Mouse (Mus musculus) kidney, embryonic 15.5 days (tissue): ENCODE results near the gene Idh3a. TPM values are rescaled to one million over a fixed set of nuclear protein-coding genes. Genes with fewer than 3 reads are reported as not detected.

Source experiments
- ATAC-seq: fragments of 200-750 bp; cut with Nextera tagmentation; replicated peaks from 2 replicates; pipeline ENCODE4 v1.8.0; 2017; ENCODE audit warnings: moderate TSS enrichment; ENCODE audit not compliant: low FRiP score
- H3K27ac ChIP-seq: fragments of 300-500 bp; sonication (generic); 2 replicates; pipeline ENCODE4 v1.5.1; 2015; ENCODE audit warnings: mild to moderate bottlenecking, inconsistent platforms
- H3K27me3 ChIP-seq: fragments of 300-500 bp; sonication (generic); 2 replicates; pipeline ENCODE4 v1.6.1; 2015; ENCODE audit warnings: inconsistent platforms
- H3K36me3 ChIP-seq: fragments of 300-500 bp; sonication (generic); 2 replicates; pipeline ENCODE4 v1.6.1; 2015; ENCODE audit warnings: inconsistent platforms
- H3K4me1 ChIP-seq: fragments of 300-500 bp; sonication (generic); 2 replicates; pipeline ENCODE4 v1.6.1; 2015; ENCODE audit warnings: inconsistent platforms
- H3K4me2 ChIP-seq: fragments of 300-500 bp; sonication (generic); 2 replicates; pipeline ENCODE4 v1.6.1; 2015; ENCODE audit warnings: moderate library complexity, mild to moderate bottlenecking, inconsistent platforms
- H3K4me3 ChIP-seq: fragments of 300-500 bp; sonication (generic); replicated peaks from 2 replicates; pipeline ENCODE4 v1.5.1; 2015; ENCODE audit warnings: mild to moderate bottlenecking, inconsistent platforms
- H3K9ac ChIP-seq: fragments of 300-500 bp; sonication (generic); 2 replicates; pipeline ENCODE4 v1.6.1; 2015; ENCODE audit warnings: mild to moderate bottlenecking, inconsistent platforms
- H3K9me3 ChIP-seq: fragments of 300-500 bp; sonication (generic); replicated peaks from 2 replicates; pipeline ENCODE4 v1.6.1; 2016; ENCODE audit warnings: inconsistent platforms
- WGBS: fragments of 180-500 bp; shearing (Covaris S2); methylation state at CpG from one replicate; pipeline ENCODE4 v1.1.7; 2015; ENCODE audit warnings: mixed read lengths; 5-methylcytosine and 5-hydroxymethylcytosine counted together
- polyA plus RNA-seq: library from polyadenylated mRNA; unstranded; fragments of >200 nt; fragmentation: Nextera tagmentation; extraction: Ambion mirVana; gene quantifications from 2 replicates; pipeline ENCODE4 v1.2.1, GENCODE M21; 2015

The Idh3a gene
- polyA plus RNA-seq, 1 experiment from 2014 or later: 139 TPM

DNA sequence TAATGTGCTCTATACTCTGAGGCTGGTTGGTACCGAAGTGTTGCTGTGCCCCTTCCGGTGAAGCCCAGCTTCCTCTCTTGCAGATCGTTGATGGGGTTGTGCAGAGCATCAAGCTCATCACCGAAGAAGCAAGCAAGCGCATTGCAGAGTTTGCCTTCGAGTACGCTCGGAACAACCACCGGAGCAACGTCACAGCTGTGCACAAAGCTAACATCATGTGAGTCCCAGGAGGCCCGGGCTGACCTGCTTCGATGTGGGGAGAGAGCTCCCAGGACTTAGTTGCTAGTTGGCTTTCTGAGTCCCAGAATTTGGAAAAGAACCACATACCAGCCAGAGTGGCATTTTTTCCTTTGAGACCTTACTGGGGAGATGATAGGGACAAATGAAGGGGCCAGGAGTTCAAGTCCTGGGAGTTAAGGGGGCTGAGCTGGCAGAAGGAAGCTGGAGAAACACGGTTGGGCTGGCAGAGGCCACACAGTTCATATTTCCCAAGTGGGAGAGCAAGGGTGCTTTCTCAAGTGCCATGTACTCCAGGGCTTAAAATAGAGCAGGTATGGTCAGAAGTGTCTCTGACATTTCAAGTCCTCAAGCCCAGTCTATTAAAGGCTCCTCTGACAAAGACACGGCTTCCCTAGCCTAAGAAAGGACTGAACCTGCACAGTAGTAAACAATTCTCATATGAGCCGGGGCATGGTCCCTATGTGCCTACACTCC is 10.8 kb downstream of the Idh3a start:
- Histone ChIP-seq H3K36me3 (peaks cover 95% of the 10 kb centered on the region), H3K9me3 (no peaks in the 10 kb centered on the region), H3K4me3 (no peak overlapping the region), H3K4me2 (no peak overlapping the region), H3K9ac (no peak overlapping the region), H3K27ac (no peak overlapping the region), H3K4me1 (no peaks in the 10 kb centered on the region), H3K27me3 (no peaks in the 10 kb centered on the region)
- no peak for ATAC-seq
- WGBS: 92% methylated on average over 15 of the region's 15 CpGs

DNA sequence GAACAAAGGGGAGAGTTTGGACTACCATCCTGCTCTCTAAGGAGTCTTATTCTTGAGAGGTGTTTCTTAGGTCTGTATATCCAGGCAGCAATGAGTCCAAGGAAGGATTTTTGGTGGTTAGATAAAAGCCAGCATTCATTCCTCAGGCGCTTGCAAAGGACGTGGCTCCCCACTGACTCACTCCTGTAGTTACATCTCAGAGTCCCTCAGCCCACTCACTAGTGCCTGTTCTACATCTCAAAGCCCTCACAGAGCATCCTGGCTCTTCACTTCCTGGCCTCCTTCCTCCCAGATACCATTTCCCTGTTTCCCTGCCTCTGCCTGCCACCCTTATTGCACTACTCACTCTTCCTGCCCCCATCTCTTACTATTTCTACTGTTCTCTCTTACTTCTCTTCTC is 16.3 kb downstream of the Idh3a start:
- Histone ChIP-seq H3K36me3 (peaks cover 74% of the 10 kb centered on the region), H3K27me3 (no peaks in the 10 kb centered on the region), H3K4me2 (no peak overlapping the region), H3K9me3 (no peaks in the 10 kb centered on the region), H3K4me3 (no peak overlapping the region), H3K4me1 (no peaks in the 10 kb centered on the region), H3K9ac (no peak overlapping the region), H3K27ac (no peak overlapping the region)
- ATAC-seq: no peak
- 75% methylated on average over 2 of the region's 2 CpGs for WGBS

DNA sequence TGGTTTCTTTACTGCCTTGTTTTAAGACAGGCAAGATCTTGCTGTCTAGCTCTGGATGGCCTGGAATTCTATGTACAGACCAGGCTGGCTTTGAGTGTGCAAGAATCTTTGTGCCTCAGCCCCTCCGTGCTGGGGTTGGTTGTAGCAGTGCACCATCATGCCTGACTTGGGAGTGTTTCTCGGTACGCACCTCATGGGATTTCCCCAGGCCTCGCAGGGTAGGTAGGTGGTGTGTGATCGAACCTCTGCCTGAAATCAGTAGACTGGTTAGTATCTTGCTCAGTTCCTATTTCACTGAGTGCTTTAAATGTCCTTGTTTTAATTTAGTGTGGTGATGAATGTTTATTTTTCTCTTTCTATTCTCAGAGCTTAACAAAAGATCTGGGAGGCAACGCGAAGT is 16.8 kb downstream of the Idh3a start:
- Histone ChIP-seq H3K4me2 (no peak overlapping the region), H3K27ac (no peak overlapping the region), H3K9ac (no peak overlapping the region), H3K9me3 (no peaks in the 10 kb centered on the region), H3K36me3 (peaks cover 69% of the 10 kb centered on the region), H3K4me1 (no peaks in the 10 kb centered on the region), H3K4me3 (no peak overlapping the region), H3K27me3 (no peaks in the 10 kb centered on the region)
- WGBS: 88% methylated on average over 7 of the region's 7 CpGs
- no peak for ATAC-seq

DNA sequence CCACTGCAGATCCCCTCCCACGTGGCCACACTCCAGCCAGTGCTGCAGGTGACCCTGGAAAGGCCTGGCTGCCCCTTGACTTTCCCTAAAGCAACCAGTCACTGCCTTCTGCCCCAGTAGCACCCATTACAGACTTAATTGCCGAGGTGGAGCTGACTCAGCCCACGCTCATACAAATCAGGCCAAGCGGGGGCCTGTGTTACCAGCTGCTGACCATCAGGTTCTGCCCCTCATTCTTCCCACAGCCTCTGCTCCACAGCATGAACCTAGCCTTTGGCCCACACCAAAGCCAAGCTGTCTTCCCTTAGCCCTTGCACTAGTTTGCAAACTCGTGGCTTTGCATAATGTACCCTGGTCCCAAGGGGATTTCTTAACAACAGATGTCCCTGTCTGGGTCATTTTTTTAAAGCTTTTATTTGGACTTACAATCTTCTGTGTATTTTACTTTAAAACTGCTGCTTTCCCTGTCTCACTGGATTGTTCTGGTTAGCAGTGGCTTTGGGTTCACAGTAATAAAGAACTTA is 18.1 kb downstream of the Idh3a start:
- peaks cover 56% of the 10 kb centered on the region for H3K36me3 ChIP-seq
- H3K9me3 ChIP-seq: no peaks in the 10 kb centered on the region
- ATAC-seq: no peak
- H3K27me3 ChIP-seq: no peaks in the 10 kb centered on the region
- no peak overlapping the region for H3K27ac ChIP-seq
- no peak overlapping the region for H3K9ac ChIP-seq
- WGBS: 71% methylated on average over 5 of the region's 5 CpGs
- no peak overlapping the region for H3K4me3 ChIP-seq
- H3K4me1 ChIP-seq: no peaks in the 10 kb centered on the region
- H3K4me2 ChIP-seq: no peak overlapping the region

DNA sequence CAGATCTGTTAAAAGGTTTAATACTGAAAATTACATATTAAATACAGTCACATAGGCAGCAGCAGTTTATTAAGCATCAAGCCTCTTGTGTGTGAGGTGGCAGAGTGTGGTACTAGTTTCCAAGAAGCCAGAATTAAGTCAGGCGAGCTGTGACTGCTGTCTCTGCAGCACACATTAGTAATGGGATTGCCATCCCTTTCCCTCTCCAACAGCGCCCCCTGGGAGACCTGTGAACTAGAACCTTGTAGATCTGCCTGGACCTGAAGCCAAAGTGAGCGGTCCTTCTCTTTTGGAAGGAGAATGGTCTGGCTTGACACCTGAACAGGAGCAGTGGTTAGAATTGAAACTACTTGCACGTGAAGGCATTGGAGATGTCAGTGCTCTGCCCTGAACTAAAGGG is 18.8 kb downstream of the Idh3a start:
- H3K27ac ChIP-seq: no peak overlapping the region
- H3K4me2 ChIP-seq: no peak overlapping the region
- no peak for ATAC-seq
- no peaks in the 10 kb centered on the region for H3K4me1 ChIP-seq
- 63% methylated on average over 4 of the region's 4 CpGs for WGBS
- H3K27me3 ChIP-seq: no peaks in the 10 kb centered on the region
- no peak overlapping the region for H3K4me3 ChIP-seq
- H3K36me3 ChIP-seq: peaks cover 49% of the 10 kb centered on the region
- H3K9ac ChIP-seq: no peak overlapping the region
- H3K9me3 ChIP-seq: no peaks in the 10 kb centered on the region

DNA sequence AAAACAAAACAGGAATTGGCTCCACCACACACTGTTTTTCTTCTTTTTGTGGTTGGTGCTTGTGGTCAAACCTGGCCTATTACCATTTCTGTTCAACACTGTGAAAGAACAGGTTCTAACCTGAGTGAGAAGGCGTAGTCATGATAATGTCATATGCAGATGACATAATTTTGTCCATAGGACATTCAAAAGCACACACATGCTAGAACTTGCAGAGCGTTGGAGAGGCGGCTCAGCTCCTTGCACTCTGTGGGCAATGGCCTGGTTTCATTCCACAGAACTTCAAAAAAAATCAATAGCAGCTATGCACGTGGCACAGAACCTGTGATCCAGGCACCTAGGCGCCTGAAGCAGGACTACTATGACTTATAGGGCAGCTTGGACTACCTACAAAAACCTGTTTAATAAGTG is 26.7 kb downstream of the Idh3a start:
- ATAC-seq: no peak
- Histone ChIP-seq H3K9ac (no peak overlapping the region), H3K27me3 (no peaks in the 10 kb centered on the region), H3K4me2 (no peak overlapping the region), H3K4me3 (no peak overlapping the region), H3K9me3 (no peaks in the 10 kb centered on the region), H3K27ac (no peak overlapping the region), H3K4me1 (no peaks in the 10 kb centered on the region), H3K36me3 (no peaks in the 10 kb centered on the region)
- WGBS: 84% methylated on average over 5 of the region's 5 CpGs

DNA sequence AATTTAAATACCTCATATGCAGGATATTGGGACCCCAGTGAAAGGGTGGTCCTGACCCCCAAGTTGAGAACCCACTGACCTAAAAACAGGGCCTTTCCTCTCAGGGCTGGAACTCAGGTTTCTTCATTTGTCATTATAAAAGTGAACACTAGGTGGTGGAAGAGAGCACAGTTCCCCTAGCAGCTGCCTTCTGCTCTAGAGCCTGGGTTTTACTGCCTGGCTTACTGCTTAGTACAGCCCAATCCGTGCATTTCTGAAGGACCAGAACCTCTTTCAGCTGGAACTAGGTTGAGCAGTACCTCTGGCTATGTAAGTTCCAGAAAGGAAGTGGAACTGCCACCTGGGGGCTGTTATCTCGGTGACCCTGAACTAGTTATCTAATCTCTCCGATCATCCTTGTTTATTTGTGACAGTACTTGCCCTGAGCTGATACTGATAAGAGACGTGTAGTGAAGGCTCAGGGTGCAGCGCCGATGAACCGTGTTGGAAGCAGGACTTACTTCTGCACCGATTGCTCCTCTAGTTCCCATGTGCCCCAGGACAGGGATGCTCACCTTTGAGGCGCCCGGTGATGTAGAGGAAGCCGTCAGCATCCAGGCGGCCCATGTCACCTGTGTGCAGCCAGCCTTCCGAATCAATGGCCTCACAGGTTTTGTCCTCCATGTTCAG is 28.2 kb downstream of the Idh3a start:
- Histone ChIP-seq H3K36me3 (no peaks in the 10 kb centered on the region), H3K4me2 (no peak overlapping the region), H3K4me1 (no peaks in the 10 kb centered on the region), H3K9me3 (no peaks in the 10 kb centered on the region), H3K9ac (no peak overlapping the region), H3K27me3 (no peaks in the 10 kb centered on the region), H3K27ac (no peak overlapping the region), H3K4me3 (no peak overlapping the region)
- ATAC-seq: no peak
- WGBS: 65% methylated on average over 13 of the region's 13 CpGs

DNA sequence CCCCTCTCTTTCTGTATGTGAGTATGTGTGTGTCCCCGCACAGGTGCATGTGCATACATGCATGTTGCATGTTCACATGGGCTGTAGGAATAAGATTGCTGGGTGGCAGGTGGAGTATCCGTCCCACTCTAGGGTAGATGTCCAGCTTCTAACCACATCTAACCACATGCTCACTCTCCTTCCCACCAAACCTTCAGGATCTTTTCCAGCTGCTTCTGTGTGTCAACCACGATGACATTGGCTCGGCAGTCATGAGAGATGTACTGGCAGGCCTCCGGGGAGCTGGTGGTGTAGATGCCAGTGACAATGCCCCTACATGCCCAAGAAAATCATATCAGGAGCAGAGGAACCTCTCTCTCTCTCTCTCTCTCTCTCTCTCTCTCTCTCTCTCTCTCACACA is 41.1 kb downstream of the Idh3a start:
- H3K4me1 ChIP-seq: no peaks in the 10 kb centered on the region
- H3K36me3 ChIP-seq: no peaks in the 10 kb centered on the region
- no peaks in the 10 kb centered on the region for H3K27me3 ChIP-seq
- no peak for ATAC-seq
- 91% methylated on average over 5 of the region's 5 CpGs for WGBS
- no peaks in the 10 kb centered on the region for H3K9me3 ChIP-seq
- H3K4me2 ChIP-seq: no peak overlapping the region
- H3K4me3 ChIP-seq: no peak overlapping the region
- no peak overlapping the region for H3K9ac ChIP-seq
- H3K27ac ChIP-seq: no peak overlapping the region

DNA sequence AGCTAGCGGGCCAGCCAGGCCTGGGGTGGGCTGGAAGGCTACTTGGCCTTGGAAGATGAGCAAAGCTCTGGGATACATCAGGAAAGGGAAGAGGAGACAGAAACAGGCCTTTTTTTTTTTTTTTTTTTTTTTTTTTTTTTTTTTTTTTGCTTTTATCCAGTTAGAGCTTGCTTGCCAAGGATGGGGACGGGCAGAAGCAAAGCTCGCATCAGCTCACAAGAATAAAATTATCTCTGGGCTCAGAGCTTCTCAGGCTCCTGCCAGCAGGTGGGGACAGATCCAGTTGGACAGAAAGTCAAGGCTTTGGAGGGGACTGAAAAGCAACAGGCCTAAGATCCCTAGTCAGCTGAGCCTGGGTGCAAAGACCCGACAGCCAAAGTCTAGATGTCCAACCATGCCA is 42.6 kb downstream of the Idh3a start:
- H3K9ac ChIP-seq: no peak overlapping the region
- H3K27me3 ChIP-seq: no peaks in the 10 kb centered on the region
- no peaks in the 10 kb centered on the region for H3K9me3 ChIP-seq
- H3K4me2 ChIP-seq: no peak overlapping the region
- H3K4me3 ChIP-seq: no peak overlapping the region
- ATAC-seq: no peak
- no peaks in the 10 kb centered on the region for H3K4me1 ChIP-seq
- H3K36me3 ChIP-seq: no peaks in the 10 kb centered on the region
- H3K27ac ChIP-seq: no peak overlapping the region
- WGBS: 81% methylated on average over 4 of the region's 4 CpGs

DNA sequence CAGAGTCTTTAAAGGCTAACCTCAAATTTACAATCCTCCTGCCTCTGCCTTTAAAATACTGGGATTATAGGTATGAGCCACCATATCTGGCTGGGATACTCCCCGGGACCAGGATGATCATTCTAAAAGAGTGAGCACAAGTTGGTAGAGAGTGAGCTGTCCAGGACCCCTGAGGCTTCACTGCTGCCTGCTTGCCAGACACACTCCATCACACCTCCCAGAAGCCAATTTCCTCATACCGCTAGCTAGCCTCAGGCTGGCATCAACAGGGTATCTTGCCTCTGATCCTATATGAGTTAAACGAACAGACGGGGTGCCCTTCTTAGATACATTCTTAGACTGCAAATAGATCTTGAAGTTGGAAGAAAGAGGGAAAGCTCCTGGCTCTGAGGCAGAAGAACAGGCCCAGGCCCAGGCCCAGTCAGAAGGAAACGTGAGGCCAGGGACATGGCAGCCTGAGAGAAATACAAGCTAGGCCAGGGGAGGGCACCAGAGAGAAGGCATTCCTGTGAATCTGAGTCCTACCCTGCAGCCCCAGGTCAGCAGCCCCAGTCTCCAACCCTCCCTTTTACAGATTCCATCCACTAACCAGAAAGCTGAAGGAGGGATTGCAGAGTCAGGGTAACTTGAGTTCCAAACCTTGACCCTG is 43.6 kb downstream of the Idh3a start:
- 74% methylated on average over 5 of the region's 5 CpGs for WGBS
- Histone ChIP-seq H3K4me2 (no peak overlapping the region), H3K9ac (no peak overlapping the region), H3K27me3 (no peaks in the 10 kb centered on the region), H3K9me3 (no peaks in the 10 kb centered on the region), H3K4me3 (no peak overlapping the region), H3K4me1 (no peaks in the 10 kb centered on the region), H3K27ac (no peak overlapping the region), H3K36me3 (no peaks in the 10 kb centered on the region)
- ATAC-seq: no peak

DNA sequence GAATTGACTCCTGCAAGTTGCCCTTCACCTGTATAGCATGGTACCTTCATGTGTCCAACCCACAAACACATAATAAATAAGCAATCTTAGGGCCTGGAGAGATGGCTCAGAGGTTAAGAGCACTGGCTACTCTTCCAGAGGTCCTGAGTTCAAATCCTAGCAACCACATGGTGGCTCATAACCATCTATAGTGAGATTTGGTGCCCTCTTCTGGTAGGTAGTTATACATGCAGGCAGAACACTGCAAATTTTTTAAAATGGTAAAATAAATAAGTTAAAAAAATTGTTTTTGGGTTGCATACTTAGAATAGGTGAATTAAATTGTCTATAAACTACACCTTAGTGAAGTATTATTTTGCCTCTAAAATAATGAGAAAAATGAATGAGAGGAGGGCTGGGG is 44.8 kb downstream of the Idh3a start:
- Histone ChIP-seq H3K4me2 (no peak overlapping the region), H3K9ac (no peak overlapping the region), H3K36me3 (no peaks in the 10 kb centered on the region), H3K9me3 (no peaks in the 10 kb centered on the region), H3K4me1 (no peaks in the 10 kb centered on the region), H3K4me3 (no peak overlapping the region), H3K27ac (no peak overlapping the region), H3K27me3 (no peaks in the 10 kb centered on the region)
- ATAC-seq: no peak

DNA sequence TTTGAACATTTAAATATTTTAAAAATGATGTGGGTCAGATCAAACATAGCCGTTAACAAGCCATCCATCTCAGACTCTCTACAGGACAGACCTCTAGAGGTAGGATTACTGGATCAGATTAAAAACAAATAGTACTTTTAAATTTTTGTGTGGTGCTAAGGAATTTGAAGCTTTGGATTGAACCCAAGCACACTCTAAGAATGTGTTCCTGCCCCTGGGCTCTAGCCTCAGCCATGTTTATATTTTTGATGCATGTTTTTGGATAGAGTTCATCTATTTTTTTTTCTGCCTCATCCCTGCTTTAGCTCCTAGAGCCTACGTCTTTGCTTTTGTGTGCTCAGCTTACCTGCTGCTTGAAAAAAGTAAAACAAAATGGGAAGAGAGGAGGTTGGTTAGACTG is 47.3 kb downstream of the Idh3a start:
- Histone ChIP-seq H3K4me2 (no peak overlapping the region), H3K36me3 (no peaks in the 10 kb centered on the region), H3K9me3 (no peaks in the 10 kb centered on the region), H3K27ac (no peak overlapping the region), H3K27me3 (no peaks in the 10 kb centered on the region), H3K4me1 (no peaks in the 10 kb centered on the region), H3K9ac (no peak overlapping the region), H3K4me3 (no peak overlapping the region)
- WGBS: 86% methylated on average over 2 of the region's 2 CpGs
- ATAC-seq: no peak
